Mouse (Mus musculus): ENCODE data around the gene Fam131b. TPM values are rescaled to one million over a fixed set of nuclear protein-coding genes. Genes with fewer than 3 reads are reported as not detected.

Gene Fam131b
- polyA plus RNA-seq, 1 experiment, result 88.1 TPM

- no peak overlapping the region for H3K4me3 ChIP-seq (ENCODE audit: insufficient read depth, low read length)
These were observed 40.2 kb upstream of the Fam131b start for GRCm38 (mm10) chr6:42364607-42365006.

GRCm38 (mm10) chr6:42364066-42364465 lies 39.6 kb upstream of the Fam131b start:
- no peak for TF ChIP-seq POLR2A (IDR thresholded peaks at IDR 0.05; ENCODE audit: extremely low read depth, insufficient read depth, low read length)
- no peak for TF ChIP-seq CTCF (IDR thresholded peaks at IDR 0.05; ENCODE audit: extremely low read depth, insufficient read depth, low read length)
- Histone ChIP-seq H3K4me3 (ENCODE audit: insufficient read depth, low read length) (no peak overlapping the region), H3K27ac (ENCODE audit: insufficient read depth, low read length) (no peak overlapping the region), H3K4me1 (ENCODE audit: control insufficient read depth, insufficient read depth, low read length) (no peaks in the 10 kb centered on the region)

More at GRCm38 (mm10) chr6:42364607-42365006, 40.2 kb upstream of the Fam131b start:
- TF ChIP-seq CTCF (IDR thresholded peaks at IDR 0.05; ENCODE audit: extremely low read depth, insufficient read depth, low read length) (no peak), POLR2A (IDR thresholded peaks at IDR 0.05; ENCODE audit: extremely low read depth, insufficient read depth, low read length) (no peak)
- Histone ChIP-seq H3K4me1 (ENCODE audit: control insufficient read depth, insufficient read depth, low read length) (no peaks in the 10 kb centered on the region), H3K27ac (ENCODE audit: insufficient read depth, low read length) (no peak overlapping the region)

GRCm38 (mm10) chr6:42362974-42363373 lies 38.5 kb upstream of the Fam131b start:
- Histone ChIP-seq H3K4me1 (ENCODE audit: control insufficient read depth, insufficient read depth, low read length) (no peaks in the 10 kb centered on the region), H3K4me3 (ENCODE audit: insufficient read depth, low read length) (no peak overlapping the region), H3K27ac (ENCODE audit: insufficient read depth, low read length) (no peak overlapping the region)
- TF ChIP-seq POLR2A (IDR thresholded peaks at IDR 0.05; ENCODE audit: extremely low read depth, insufficient read depth, low read length) (no peak), CTCF (IDR thresholded peaks at IDR 0.05; ENCODE audit: extremely low read depth, insufficient read depth, low read length) (no peak)

GRCm38 (mm10) chr6:42362497-42362896 lies 38.1 kb upstream of the Fam131b start:
- H3K27ac ChIP-seq (ENCODE audit: insufficient read depth, low read length), result no peak overlapping the region
- TF ChIP-seq POLR2A (IDR thresholded peaks at IDR 0.05; ENCODE audit: extremely low read depth, insufficient read depth, low read length), result no peak
- TF ChIP-seq CTCF (IDR thresholded peaks at IDR 0.05; ENCODE audit: extremely low read depth, insufficient read depth, low read length), result no peak

GRCm38 (mm10) chr6:42362074-42362473 lies 37.6 kb upstream of the Fam131b start:
- no peak overlapping the region for H3K4me3 ChIP-seq (ENCODE audit: insufficient read depth, low read length)
- H3K27ac ChIP-seq (ENCODE audit: insufficient read depth, low read length), result no peak overlapping the region
- TF ChIP-seq CTCF (IDR thresholded peaks at IDR 0.05; ENCODE audit: extremely low read depth, insufficient read depth, low read length) (no peak), POLR2A (IDR thresholded peaks at IDR 0.05; ENCODE audit: extremely low read depth, insufficient read depth, low read length) (no peak)
- H3K4me1 ChIP-seq (ENCODE audit: control insufficient read depth, insufficient read depth, low read length), result no peaks in the 10 kb centered on the region

More at GRCm38 (mm10) chr6:42362497-42362896, 38.1 kb upstream of the Fam131b start:
- Histone ChIP-seq H3K4me1 (ENCODE audit: control insufficient read depth, insufficient read depth, low read length) (no peaks in the 10 kb centered on the region), H3K4me3 (ENCODE audit: insufficient read depth, low read length) (no peak overlapping the region)

- Histone ChIP-seq H3K27ac (ENCODE audit: insufficient read depth, low read length) (no peak overlapping the region), H3K4me1 (ENCODE audit: control insufficient read depth, insufficient read depth, low read length) (no peaks in the 10 kb centered on the region), H3K4me3 (ENCODE audit: insufficient read depth, low read length) (no peak overlapping the region)
- TF ChIP-seq CTCF (IDR thresholded peaks at IDR 0.05; ENCODE audit: extremely low read depth, insufficient read depth, low read length), result no peak
- no peak for TF ChIP-seq POLR2A (IDR thresholded peaks at IDR 0.05; ENCODE audit: extremely low read depth, insufficient read depth, low read length)
These were observed 36.8 kb upstream of the Fam131b start for GRCm38 (mm10) chr6:42361041-42361895.

- Histone ChIP-seq H3K27ac (ENCODE audit: insufficient read depth, low read length) (no peak overlapping the region), H3K4me3 (ENCODE audit: insufficient read depth, low read length) (no peak overlapping the region), H3K4me1 (ENCODE audit: control insufficient read depth, insufficient read depth, low read length) (no peaks in the 10 kb centered on the region)
- TF ChIP-seq CTCF (IDR thresholded peaks at IDR 0.05; ENCODE audit: extremely low read depth, insufficient read depth, low read length) (no peak), POLR2A (IDR thresholded peaks at IDR 0.05; ENCODE audit: extremely low read depth, insufficient read depth, low read length) (no peak)
These were observed 35.9 kb upstream of the Fam131b start for GRCm38 (mm10) chr6:42360231-42360840.

GRCm38 (mm10) chr6:42359364-42360147 lies 35.1 kb upstream of the Fam131b start:
- H3K4me1 ChIP-seq (ENCODE audit: control insufficient read depth, insufficient read depth, low read length), result peaks cover 1% of the 10 kb centered on the region; the same call in 1 of the 2 replicates
- no peak overlapping the region for H3K4me3 ChIP-seq (ENCODE audit: insufficient read depth, low read length)
- no peak overlapping the region for H3K27ac ChIP-seq (ENCODE audit: insufficient read depth, low read length)
- TF ChIP-seq POLR2A (IDR thresholded peaks at IDR 0.05; ENCODE audit: extremely low read depth, insufficient read depth, low read length), result no peak
- no peak for TF ChIP-seq CTCF (IDR thresholded peaks at IDR 0.05; ENCODE audit: extremely low read depth, insufficient read depth, low read length)

- peaks cover 4% of the 10 kb centered on the region for H3K4me1 ChIP-seq (ENCODE audit: control insufficient read depth, insufficient read depth, low read length)
- TF ChIP-seq POLR2A (IDR thresholded peaks at IDR 0.05; ENCODE audit: extremely low read depth, insufficient read depth, low read length) (no peak), CTCF (IDR thresholded peaks at IDR 0.05; ENCODE audit: extremely low read depth, insufficient read depth, low read length) (no peak)
- H3K27ac ChIP-seq (ENCODE audit: insufficient read depth, low read length), result no peak overlapping the region
- no peak overlapping the region for H3K4me3 ChIP-seq (ENCODE audit: insufficient read depth, low read length)
These were observed 34.5 kb upstream of the Fam131b start for GRCm38 (mm10) chr6:42358901-42359300.

Measured in cortical plate, adult 2 months (tissue).